Mouse (Mus musculus) cerebellum, adult 2 months (tissue): ENCODE measurements around the gene Zfp536.

ENCODE experiments used
- CTCF ChIP-seq: fragments of 200-500 bp; IDR thresholded peaks from 2 replicates; pipeline ENCODE4 v1.5.1; 2011; ENCODE audit warnings: low read depth, mild to moderate bottlenecking, control low read depth, low read length, moderate library complexity, borderline replicate concordance; ENCODE audit not compliant: insufficient read depth
- POLR2A ChIP-seq: fragments of 200-500 bp; IDR thresholded peaks from 2 replicates; pipeline ENCODE4 v1.6.1; 2011; ENCODE audit warnings: low read length, control low read depth, borderline replicate concordance; ENCODE audit not compliant: insufficient read depth

GRCm38 (mm10) chr7:37447523-37447922, 325.9 kb downstream of the Zfp536 start:
- TF ChIP-seq CTCF (no peak), POLR2A (no peak)
